Mouse (Mus musculus) heart, adult 11 months (tissue): Measurements from ENCODE around the gene Ier2.
"Not testable (repeated sequence)": the region's sequence is repeated elsewhere in the genome, so short reads cannot be mapped to it uniquely, and the experiment has no call there.

Experiments used
- DNase-seq: peaks from one replicate; pipeline ENCODE4 v3.0.0; 2022

Ier2 gene

GRCm38 (mm10) chr8:84697166-84698130 is 34.8 kb upstream of the Ier2 start:
- peak; percentile 93 for DNase-seq

GRCm38 (mm10) chr8:84695140-84695539 is 32.5 kb upstream of the Ier2 start:
- peak; percentile 93 for DNase-seq

- DNase-seq: peak; percentile 67
Measured at GRCm38 (mm10) chr8:84693332-84693731, 30.7 kb upstream of the Ier2 start.

GRCm38 (mm10) chr8:84689091-84689915 is 26.7 kb upstream of the Ier2 start:
- DNase-seq: peak; percentile 99

GRCm38 (mm10) chr8:84687705-84688100 is 25.1 kb upstream of the Ier2 start, which contains the start of gene Nacc1:
TSS of gene Nacc1 (minus strand) at chr8:84687862.
- DNase-seq: peak; percentile 98

GRCm38 (mm10) chr8:84687003-84687704 is 24.5 kb upstream of the Ier2 start:
- DNase-seq: peak; percentile 94

- peak; percentile 95 for DNase-seq
Measured at GRCm38 (mm10) chr8:84686191-84687002, 23.7 kb upstream of the Ier2 start, which contains the start of gene Trmt1. TSS of gene Trmt1 (plus strand) at chr8:84686307.

GRCm38 (mm10) chr8:84684537-84684936 is 21.9 kb upstream of the Ier2 start:
- no peak for DNase-seq

GRCm38 (mm10) chr8:84682257-84682656 is 19.6 kb upstream of the Ier2 start:
- peak; percentile 70 for DNase-seq

- no peak for DNase-seq
Measured at GRCm38 (mm10) chr8:84681476-84681875, 18.8 kb upstream of the Ier2 start.

GRCm38 (mm10) chr8:84677305-84677704 is 14.7 kb upstream of the Ier2 start:
- DNase-seq: peak; percentile 68

GRCm38 (mm10) chr8:84670295-84671006 is 7.8 kb upstream of the Ier2 start:
- DNase-seq: not testable (repeated sequence)

GRCm38 (mm10) chr8:84668731-84669485 is 6.3 kb upstream of the Ier2 start:
- DNase-seq: no peak

GRCm38 (mm10) chr8:84668081-84668480 is 5.4 kb upstream of the Ier2 start:
- no peak for DNase-seq

GRCm38 (mm10) chr8:84665385-84665893 is 2.8 kb upstream of the Ier2 start:
- DNase-seq: no peak

- peak; percentile 99 for DNase-seq
Measured at GRCm38 (mm10) chr8:84664566-84665384, 2.1 kb upstream of the Ier2 start.

- peak; percentile 100 for DNase-seq
Measured at GRCm38 (mm10) chr8:84663483-84664327, 1.1 kb upstream of the Ier2 start.

- no peak for DNase-seq
Measured at GRCm38 (mm10) chr8:84661961-84662571, 586 bp downstream of the Ier2 start.
